Mouse (Mus musculus) kidney, adult 2 months (tissue): ENCODE results near the gene Ipo11.

Experiments used
- CTCF ChIP-seq: fragments of 200-500 bp; conservative IDR thresholded peaks from 2 replicates; pipeline ENCODE4 v1.5.1; 2011; ENCODE audit warnings: low read depth, mild to moderate bottlenecking, control low read depth, low read length, moderate library complexity, mixed read lengths; ENCODE audit not compliant: insufficient read depth, insufficient read length
- POLR2A ChIP-seq: fragments of 200-500 bp; IDR thresholded peaks from one replicate; pipeline ENCODE4 v1.6.1; 2011; ENCODE audit warnings: low read depth, low read length, control low read depth

GRCm38 (mm10) chr13:106858779-106859178, 78.0 kb downstream of the Ipo11 start:
- TF ChIP-seq CTCF (no peak), POLR2A (no peak)
